Mouse (Mus musculus): ENCODE data around the gene Kif26b.

Gene Kif26b

DNA sequence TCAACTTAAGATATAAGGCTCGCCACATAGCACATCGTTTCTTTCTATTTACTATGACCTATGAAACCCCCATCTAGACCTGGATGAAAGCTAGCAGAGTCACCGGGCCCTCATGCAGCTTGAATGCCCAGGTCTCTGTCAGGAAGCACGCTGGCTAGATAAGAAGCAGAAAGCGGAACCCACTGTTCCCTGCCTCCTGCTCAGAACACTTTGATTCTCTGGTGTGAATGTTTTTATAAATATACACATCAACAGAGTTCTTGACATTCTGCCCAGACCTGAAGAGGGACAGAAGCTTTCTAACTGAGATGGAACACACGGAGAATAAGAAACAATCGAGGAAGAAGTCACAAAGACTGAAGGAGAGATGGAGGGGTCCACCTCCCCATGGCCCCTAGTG is 311.4 kb downstream of the Kif26b start:
- no peak for DNase-seq (ENCODE audit: low spot score)

DNA sequence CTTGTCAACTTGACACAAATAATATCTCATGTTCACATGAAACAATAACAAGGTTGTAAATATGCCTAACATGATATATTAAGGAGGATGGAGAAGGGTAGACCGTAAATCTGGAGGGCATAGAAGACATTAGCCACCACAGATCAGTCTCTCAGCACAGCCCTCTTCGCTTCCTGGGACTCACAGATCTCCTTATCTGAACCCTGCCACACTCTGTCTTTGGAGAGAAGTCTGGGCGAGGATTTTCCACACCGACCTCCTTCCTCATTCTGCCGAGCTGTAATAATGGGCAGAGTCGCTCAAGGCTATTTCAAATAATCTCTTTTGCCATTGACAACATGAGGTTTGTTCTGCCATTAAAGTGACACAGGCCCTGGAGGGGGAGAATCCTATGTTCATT is 315.9 kb downstream of the Kif26b start:
- no peak for DNase-seq (ENCODE audit: low spot score)

DNA sequence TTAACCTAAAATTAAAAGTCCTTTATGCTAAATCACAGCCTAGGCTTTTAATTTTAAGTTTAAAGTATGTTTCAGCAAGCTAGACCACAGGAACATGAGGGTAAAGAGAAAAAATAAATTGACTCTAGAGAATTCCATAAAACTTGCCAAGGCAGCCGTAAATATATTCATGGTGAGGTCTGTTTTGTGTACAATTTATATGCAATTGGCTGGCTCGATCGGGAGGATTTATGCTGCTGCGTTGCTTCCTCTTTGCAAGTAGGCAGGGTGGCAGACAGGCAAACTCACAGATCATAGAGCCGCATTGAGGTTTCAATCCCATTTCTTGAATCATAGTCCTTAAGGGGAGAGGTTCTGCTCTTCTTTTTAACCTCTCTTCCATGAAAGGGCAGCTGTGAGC is 318.6 kb downstream of the Kif26b start:
- DNase-seq (ENCODE audit: low spot score): no peak

DNA sequence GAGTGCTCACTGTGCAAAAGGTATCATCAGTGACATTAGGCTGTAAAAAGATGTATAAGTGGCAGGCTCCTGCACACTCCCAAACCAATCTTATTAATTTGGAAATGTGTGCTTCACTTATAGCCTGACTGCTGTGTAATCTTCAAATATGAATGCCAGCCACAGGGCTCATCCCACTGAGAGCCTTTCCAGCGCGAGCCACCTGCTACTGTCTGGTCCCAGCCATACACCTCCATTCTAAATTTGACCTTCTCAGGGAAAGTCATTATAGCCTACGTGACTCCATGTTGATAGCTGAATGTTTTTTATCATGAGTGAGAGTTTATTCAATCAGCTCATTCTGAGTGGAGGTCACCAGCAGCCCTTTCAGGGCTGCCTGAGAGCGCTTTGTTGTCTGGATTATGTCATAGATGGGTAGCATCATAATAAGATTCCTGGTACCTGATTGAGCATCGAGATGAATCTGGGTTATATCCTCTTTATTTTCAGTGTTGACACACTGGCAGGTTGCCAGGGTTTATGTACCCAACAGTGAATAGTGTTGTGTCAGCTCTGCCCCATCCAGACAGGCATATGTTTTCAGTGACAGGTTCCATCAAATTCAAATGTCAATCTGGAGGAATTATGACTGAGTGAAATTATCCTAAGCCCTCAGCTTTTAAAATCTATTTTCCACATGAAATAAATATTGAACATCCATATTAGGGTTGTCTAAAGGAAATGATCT is 319.6 kb downstream of the Kif26b start:
- DNase-seq (ENCODE audit: low spot score): no peak

DNA sequence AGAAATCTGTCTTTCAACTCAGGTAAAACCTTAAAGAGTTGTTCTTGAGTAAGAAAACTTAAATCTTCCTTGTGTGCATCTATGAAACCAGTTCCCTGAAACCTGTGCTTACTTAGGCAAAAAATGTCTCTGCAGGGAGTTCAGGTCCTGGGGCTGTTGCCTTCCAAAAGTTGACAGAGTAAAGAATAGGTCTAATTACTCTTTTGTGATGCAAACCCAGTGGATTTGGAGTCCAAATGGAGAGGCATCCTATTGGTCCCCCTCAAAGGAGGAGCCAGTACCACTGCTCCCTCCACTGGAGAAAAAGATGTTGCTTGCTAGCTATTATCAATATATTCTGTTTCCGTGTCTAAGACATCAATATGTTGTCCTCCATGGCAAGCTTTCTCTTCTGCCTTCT is 321.6 kb downstream of the Kif26b start:
- DNase-seq (ENCODE audit: low spot score): no peak

GRCm38 (mm10) chr1:178854936-178855335 is 326.0 kb downstream of the Kif26b start:
- DNase-seq (ENCODE audit: low spot score): peak; percentile 54

GRCm38 (mm10) chr1:178855974-178856373 is 327.0 kb downstream of the Kif26b start:
- DNase-seq (ENCODE audit: low spot score): no peak

DNA sequence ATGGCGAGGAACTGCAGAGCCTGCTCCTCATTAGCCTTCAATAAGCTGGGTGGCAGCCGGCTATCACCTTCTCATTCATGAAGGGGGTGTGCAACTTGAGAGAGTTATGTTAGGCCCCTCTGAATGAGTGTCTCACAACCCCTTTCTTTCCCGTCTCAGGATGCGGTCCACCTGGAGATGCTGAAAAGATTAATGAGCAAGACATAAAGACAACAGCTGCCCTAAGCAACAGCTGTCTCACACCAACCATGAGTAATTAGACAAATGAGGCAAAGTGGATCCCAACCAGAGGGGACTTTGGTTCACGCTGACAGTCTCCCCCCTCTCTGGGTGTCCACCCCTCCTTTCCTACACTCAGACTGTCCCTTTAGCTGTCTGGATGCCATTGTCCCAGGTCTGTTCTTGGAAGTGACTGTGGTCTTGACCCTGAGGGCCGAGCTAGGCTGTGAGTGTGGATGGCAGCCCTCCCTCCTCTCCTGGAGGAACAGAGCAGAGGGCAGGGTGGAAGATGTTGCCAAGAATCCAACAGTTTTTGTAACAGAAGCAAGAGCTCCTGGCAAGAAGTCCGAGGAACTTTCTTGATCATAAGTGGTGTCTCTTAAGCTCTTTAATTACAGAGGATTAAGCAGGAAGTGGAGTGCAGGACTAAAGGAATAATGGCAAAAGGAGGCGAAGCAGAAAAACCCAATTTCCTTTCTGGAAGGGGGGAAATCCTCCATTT is 331.9 kb downstream of the Kif26b start:
- no peak for DNase-seq (ENCODE audit: low spot score)

- DNase-seq (ENCODE audit: low spot score): no peak
Measured at GRCm38 (mm10) chr1:178861392-178861762, 332.5 kb downstream of the Kif26b start.

- no peak for DNase-seq (ENCODE audit: low spot score)
Measured at GRCm38 (mm10) chr1:178863756-178864155, 334.8 kb downstream of the Kif26b start.

DNA sequence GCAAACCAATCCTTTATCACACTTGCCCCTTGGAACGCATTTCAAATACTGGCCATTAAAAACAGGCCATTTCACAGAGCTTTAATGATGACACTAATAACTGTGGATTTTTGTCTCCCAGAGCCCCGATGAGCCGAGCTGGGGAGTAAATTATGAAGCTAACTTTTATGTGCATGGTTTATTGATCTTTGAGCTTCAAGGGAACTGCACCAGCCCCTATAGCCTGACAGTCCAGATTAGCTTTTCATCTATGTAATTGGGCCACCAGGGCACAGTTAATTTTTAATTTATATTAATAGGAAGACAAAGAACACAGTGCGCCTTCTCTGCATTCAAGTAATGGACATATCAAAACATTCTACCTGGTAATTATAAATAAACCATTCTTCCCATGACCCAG is 335.4 kb downstream of the Kif26b start:
- DNase-seq (ENCODE audit: low spot score): no peak

DNA sequence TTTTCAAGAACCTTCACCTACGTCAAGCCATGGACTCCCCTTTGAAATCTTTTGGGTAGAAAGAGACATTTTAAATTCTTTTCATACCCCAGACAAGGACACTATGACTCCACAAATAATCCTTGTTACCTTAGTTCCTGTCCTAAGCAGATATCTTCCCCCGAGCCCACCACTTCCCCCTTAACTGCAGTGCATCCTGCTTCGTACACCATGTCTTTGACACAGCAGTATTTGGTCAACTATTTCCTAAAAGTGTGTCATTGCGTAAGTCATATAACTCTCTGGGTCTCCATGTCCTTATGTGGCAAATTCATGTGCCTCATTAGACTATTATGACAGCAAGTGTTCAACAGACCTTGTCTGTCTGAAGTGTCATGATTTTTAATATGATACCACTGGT is 337.8 kb downstream of the Kif26b start:
- DNase-seq (ENCODE audit: low spot score): no peak

DNA sequence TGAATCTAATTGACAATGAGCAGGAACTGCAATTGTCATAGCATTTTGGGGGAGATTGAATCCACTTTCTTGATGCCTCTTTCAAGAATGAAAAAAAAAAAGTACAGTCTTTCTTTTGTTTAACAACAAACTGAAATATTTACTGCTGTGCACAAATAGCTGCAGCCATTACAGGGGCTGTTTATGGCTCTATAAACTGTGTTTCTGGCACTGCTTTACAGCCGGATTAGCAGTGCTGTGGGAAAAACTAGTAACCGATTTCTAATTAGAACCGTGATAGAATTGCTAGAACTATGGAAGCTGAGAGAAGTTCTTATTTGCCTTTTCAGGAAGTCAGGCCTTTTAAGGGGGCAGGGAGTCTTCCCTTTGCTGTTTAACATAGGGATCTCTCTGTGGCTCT is 342.1 kb downstream of the Kif26b start:
- no peak for DNase-seq (ENCODE audit: low spot score)

GRCm38 (mm10) chr1:178876926-178877325 is 348.0 kb downstream of the Kif26b start:
- no peak for DNase-seq (ENCODE audit: low spot score)

GRCm38 (mm10) chr1:178878676-178879075 is 349.8 kb downstream of the Kif26b start:
- DNase-seq (ENCODE audit: low spot score): no peak

- DNase-seq (ENCODE audit: low spot score): no peak
Measured at GRCm38 (mm10) chr1:178880905-178881304, 352.0 kb downstream of the Kif26b start.

DNA sequence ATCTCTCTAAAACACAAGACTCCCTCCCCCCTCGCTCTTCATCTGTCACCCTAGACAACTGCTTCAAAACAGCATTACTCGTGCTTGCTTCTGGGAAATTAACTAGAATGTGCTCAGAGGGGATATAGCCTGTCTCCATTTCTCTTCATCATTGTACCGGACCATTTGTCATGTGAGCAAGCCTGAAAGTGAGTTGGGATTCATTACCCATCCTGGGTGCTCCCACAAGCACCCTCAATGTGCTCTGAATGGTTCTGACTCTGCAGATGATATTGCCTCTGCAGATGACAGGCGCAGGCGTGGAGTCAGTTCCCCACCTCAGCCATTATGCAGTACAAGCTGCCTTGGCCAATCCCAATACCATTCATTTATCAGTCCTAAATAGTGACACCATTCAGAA is 357.7 kb downstream of the Kif26b start:
- no peak for DNase-seq (ENCODE audit: low spot score)

- no peak for DNase-seq (ENCODE audit: low spot score)
Measured at GRCm38 (mm10) chr1:178892376-178892775, 363.5 kb downstream of the Kif26b start.

DNA sequence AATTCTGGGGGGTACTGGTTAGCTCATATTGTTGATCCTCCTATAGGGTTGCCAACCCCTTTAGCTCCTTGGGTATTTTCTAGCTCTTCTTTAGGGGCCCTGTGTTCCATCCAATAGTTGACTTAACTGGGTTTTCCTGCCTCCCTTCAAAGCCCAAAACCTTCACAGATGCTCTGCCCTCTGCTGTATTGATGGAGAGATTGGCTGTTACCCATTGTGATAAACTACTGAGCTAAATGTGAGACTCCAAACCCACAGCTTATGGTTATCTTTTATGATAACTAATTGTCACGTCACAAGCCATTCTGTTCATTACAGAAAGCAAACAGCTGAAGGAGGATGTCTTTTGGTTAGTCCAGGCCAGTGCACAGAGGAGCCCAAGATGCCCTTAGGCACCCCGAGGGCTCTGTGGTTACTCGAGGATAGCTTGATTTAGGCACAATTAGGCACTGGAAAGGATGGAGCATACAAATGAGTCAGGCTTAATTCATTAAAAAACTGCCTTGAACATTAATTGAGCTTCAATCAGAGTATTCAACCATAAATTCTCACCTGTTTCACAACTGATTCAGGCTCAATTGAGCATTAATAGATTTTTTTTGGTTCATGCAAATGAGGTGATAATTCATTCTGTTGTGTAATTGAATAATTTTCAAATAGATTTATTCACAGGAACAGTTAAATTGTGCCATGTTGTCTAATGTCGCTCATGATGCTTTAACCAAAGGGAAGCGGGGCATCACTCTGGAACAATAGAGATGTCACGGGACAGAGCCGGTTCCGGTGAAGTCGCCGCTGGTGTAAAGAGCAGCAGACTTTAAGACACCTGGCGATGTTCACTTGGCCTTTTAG is 364.5 kb downstream of the Kif26b start:
- DNase-seq (ENCODE audit: low spot score): no peak

DNA sequence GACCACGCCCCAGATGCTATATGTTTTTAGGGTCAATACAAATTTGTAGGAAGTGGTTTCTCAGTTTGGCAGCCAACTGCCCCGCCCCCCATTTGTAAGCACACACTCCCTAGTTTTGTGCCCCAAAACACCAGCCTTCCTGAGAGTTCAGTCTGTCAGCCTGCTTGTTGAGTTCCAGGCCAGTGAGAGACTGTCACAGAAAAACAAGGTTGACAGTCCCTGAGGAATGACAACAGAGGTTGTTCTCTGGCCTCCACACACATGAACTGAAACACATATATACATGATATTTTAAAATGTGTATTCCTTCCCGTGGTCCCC is 365.1 kb downstream of the Kif26b start:
- DNase-seq (ENCODE audit: low spot score): no peak

DNA sequence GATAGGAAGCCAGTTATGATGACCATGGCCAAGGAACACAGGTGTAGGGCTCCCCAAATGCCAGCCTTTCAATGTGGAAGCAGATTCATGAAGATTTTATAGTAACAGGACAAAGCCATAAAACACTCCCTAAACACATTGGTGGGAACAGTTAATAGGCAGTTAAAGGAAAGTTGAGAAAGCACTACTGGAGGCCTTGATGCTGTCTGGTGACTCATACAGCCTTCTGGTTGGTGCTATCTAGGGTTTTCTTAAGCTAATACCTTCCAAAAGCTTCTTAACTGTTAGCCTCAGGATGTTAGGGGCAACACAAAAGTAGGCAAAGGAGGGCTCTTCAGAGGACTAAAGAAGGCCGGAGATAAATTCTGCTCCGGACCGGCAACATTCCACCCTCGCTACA is 366.7 kb downstream of the Kif26b start:
- no peak for DNase-seq (ENCODE audit: low spot score)

GRCm38 (mm10) chr1:178910951-178911350 is 382.0 kb downstream of the Kif26b start:
- no peak for DNase-seq (ENCODE audit: low spot score)
